In the genomic region with DNA sequence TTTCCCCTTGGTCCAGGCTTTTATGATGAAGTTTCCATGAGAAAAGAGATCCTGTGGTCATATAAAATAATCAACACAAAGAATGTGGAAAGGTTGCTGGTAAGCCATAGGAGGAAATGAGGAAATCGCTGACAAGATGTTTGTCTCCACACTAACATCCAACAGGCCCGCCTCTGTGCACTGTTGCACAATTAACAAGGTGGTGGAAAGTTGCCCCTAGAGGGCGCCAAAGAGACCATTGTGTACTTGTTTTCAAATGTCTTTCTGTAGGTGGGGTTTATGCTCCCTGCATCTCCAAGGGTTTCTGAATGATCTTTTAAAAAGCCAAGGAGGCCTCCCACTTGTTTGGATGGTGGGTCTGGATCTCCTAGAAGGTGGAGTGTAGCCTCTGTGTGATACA, we compare ENCODE assay signal across 9 mouse cellular contexts.
DNase-seq lines count a peak whose midpoint lies in the region; ATAC-seq and TF ChIP-seq lines count a peak whose summit lies in the region.
"Had no signal": no experiment of that assay in that cellular context is flagged by ENCODE, and none has a peak within 500 bp of the region (broad histone marks: within the 10 kb centered on the region; RNA-seq: fewer than 3 reads in every experiment).

No protein-coding gene starts in this region.

- no peak for ATAC-seq in kidney, embryonic 16.5 days (ENCODE audit: low FRiP score, low TSS enrichment)
- ATAC-seq in Patski, result no peak
- ATAC-seq in kidney, postnatal 0 days (replicated peaks; ENCODE audit: low FRiP score, low read depth), result no peak
- peak; percentile 73; the same call in 1 of the 2 replicates for ATAC-seq in megakaryocyte-erythroid progenitor cell, adult 5-6 weeks (replicated peaks; ENCODE audit: low FRiP score, low TSS enrichment, poor library complexity, severe bottlenecking)
- ATAC-seq in erythroblast, adult 5-6 weeks (replicated peaks; ENCODE audit: low FRiP score, poor library complexity, severe bottlenecking), result no peak

- POLR2A ChIA-PET in Patski (lab: Charles Lee), result no interaction called here

- H3K9ac ChIP-seq in kidney, embryonic 16.5 days (replicated peaks; ENCODE audit: low read length), result no peak overlapping the region
- no peak overlapping the region for H3K9ac ChIP-seq in kidney, postnatal 0 days (ENCODE audit: low read depth, low read length)

- no peaks in the 10 kb centered on the region for H3K36me3 ChIP-seq in kidney, embryonic 16.5 days (ENCODE audit: insufficient read depth, low read length)
- H3K36me3 ChIP-seq in kidney, postnatal 0 days (ENCODE audit: insufficient read depth, low read length), result no peaks in the 10 kb centered on the region

- WGBS in kidney, embryonic 16.5 days, result 51% methylated on average over 3 of the region's 3 CpGs
- 54% methylated on average over 3 of the region's 3 CpGs for WGBS in kidney, postnatal 0 days

- H3K27ac ChIP-seq in kidney, embryonic 16.5 days (ENCODE audit: low read length), result no peak overlapping the region
- H3K27ac ChIP-seq in kidney, postnatal 0 days, result no peak overlapping the region

- H3K27me3 ChIP-seq in kidney, embryonic 16.5 days (ENCODE audit: insufficient read depth, low read length), result no peaks in the 10 kb centered on the region
- peaks cover 1% of the 10 kb centered on the region for H3K27me3 ChIP-seq in Patski
- no peaks in the 10 kb centered on the region for H3K27me3 ChIP-seq in kidney, postnatal 0 days (ENCODE audit: insufficient read depth, low read length)

- DNase-seq in kidney, adult 11 months, result peak; percentile 13
- DNase-seq in B cell, adult 2 months, result peak; percentile 9 to 10
- no peak for DNase-seq in Patski (ENCODE audit: low read depth, low spot score)
- peak; percentile 33 to 38 for DNase-seq in cerebellum, postnatal 36 days
- peak; percentile 33 for DNase-seq in kidney, postnatal 0 days (ENCODE audit: low spot score)

- TF ChIP-seq CTCF in Patski (IDR thresholded peaks at IDR 0.05), result peak; percentile 69
- peak; percentile 62 for TF ChIP-seq CTCF in kidney, postnatal 0 days (IDR thresholded peaks at IDR 0.05; ENCODE audit: low read depth)

- no peaks in the 10 kb centered on the region for H3K4me1 ChIP-seq in kidney, embryonic 16.5 days (ENCODE audit: insufficient read depth, low read length)
- no peaks in the 10 kb centered on the region for H3K4me1 ChIP-seq in kidney, postnatal 0 days (replicated peaks; ENCODE audit: insufficient read depth, low read length)

- in situ Hi-C loops in Patski (cut with MboI; ENCODE audit: low pct_unique_long_range_greater_than_20kb), result no loop called here

- no peak overlapping the region for H3K4me2 ChIP-seq in kidney, embryonic 16.5 days (replicated peaks; ENCODE audit: low read depth, low read length)
- H3K4me2 ChIP-seq in kidney, postnatal 0 days (ENCODE audit: low read length), result no peak overlapping the region

- no peak overlapping the region for H3K4me3 ChIP-seq in kidney, embryonic 16.5 days (ENCODE audit: low read length)
- H3K4me3 ChIP-seq in kidney, postnatal 0 days (replicated peaks; ENCODE audit: low read depth, low read length), result no peak overlapping the region
- H3K4me3 ChIP-seq: megakaryocyte, embryonic 14.5 days had no signal

- CTCF ChIA-PET in Patski (lab: Charles Lee), result no interaction called here

- H3K9me3 ChIP-seq in kidney, embryonic 16.5 days (ENCODE audit: low read length), result no peaks in the 10 kb centered on the region
- H3K9me3 ChIP-seq in kidney, postnatal 0 days (replicated peaks; ENCODE audit: low read length), result no peaks in the 10 kb centered on the region
